Mouse (Mus musculus): ENCODE measurements at regions not wholly inside any gene's neighbourhood (a gene's known extent, or its start where the extent isn't known, plus 50 kb on each side); places are given as distances from the start of the nearest gene placed in this dataset.
A peak's percentile ranks its signal among the peaks of the same experiment; 100 is the strongest.

- Histone ChIP-seq H3K36me3 (ENCODE audit: control insufficient read depth, insufficient read depth, low read length) (no peaks in the 10 kb centered on the region), H3K9ac (ENCODE audit: low read depth, low read length, severe bottlenecking) (no peak overlapping the region), H3K4me2 (replicated peaks; ENCODE audit: low read depth, low read length, severe bottlenecking) (0 out of 2 replicates have a peak overlapping the region, but pooled peaks have one; percentile 5), H3K4me3 (replicated peaks; ENCODE audit: low read length) (no peak overlapping the region), H3K9me3 (ENCODE audit: control insufficient read depth, low read length) (no peaks in the 10 kb centered on the region), H3K27me3 (ENCODE audit: control insufficient read depth, insufficient read depth, low read length) (no peaks in the 10 kb centered on the region), H3K27ac (replicated peaks; ENCODE audit: low read depth, low read length) (peak overlapping the region; percentile 56; the same call in 1 of the 2 replicates), H3K4me1 (ENCODE audit: control insufficient read depth, insufficient read depth, low read length) (peaks cover 16% of the 10 kb centered on the region)
- ATAC-seq (ENCODE audit: low FRiP score, low read depth) (no peak), DNase-seq (ENCODE audit: low spot score) (no peak)
- WGBS: 25% methylated on average over 1 of the region's 1 CpGs
- TF ChIP-seq POLR2A (IDR thresholded peaks at IDR 0.05; ENCODE audit: borderline replicate concordance, extremely low read depth, insufficient read depth, insufficient read length): no peak
These were observed 649.0 kb upstream of the Cited2 start for GRCm38 (mm10) chr10:17074013-17074401.

GRCm38 (mm10) chr10:17074402-17075027 is 648.5 kb upstream of the Cited2 start:
- H3K4me3 ChIP-seq (replicated peaks; ENCODE audit: low read length): no peak overlapping the region
- peak; percentile 89 for DNase-seq (ENCODE audit: low spot score)
- H3K4me1 ChIP-seq (ENCODE audit: control insufficient read depth, insufficient read depth, low read length): peaks cover 16% of the 10 kb centered on the region
- 0 out of 2 replicates have a peak overlapping the region, but pooled peaks have one; percentile 5 for H3K4me2 ChIP-seq (replicated peaks; ENCODE audit: low read depth, low read length, severe bottlenecking)
- H3K27ac ChIP-seq (replicated peaks; ENCODE audit: low read depth, low read length): peak overlapping the region; percentile 56
- TF ChIP-seq POLR2A (IDR thresholded peaks at IDR 0.05; ENCODE audit: borderline replicate concordance, extremely low read depth, insufficient read depth, insufficient read length): no peak
- peak; percentile 89 for ATAC-seq (ENCODE audit: low FRiP score, low read depth)
- WGBS: 24% methylated on average over 6 of the region's 6 CpGs
- no peak overlapping the region for H3K9ac ChIP-seq (ENCODE audit: low read depth, low read length, severe bottlenecking)
- no peaks in the 10 kb centered on the region for H3K9me3 ChIP-seq (ENCODE audit: control insufficient read depth, low read length)
- no peaks in the 10 kb centered on the region for H3K27me3 ChIP-seq (ENCODE audit: control insufficient read depth, insufficient read depth, low read length)
- H3K36me3 ChIP-seq (ENCODE audit: control insufficient read depth, insufficient read depth, low read length): no peaks in the 10 kb centered on the region

DNA sequence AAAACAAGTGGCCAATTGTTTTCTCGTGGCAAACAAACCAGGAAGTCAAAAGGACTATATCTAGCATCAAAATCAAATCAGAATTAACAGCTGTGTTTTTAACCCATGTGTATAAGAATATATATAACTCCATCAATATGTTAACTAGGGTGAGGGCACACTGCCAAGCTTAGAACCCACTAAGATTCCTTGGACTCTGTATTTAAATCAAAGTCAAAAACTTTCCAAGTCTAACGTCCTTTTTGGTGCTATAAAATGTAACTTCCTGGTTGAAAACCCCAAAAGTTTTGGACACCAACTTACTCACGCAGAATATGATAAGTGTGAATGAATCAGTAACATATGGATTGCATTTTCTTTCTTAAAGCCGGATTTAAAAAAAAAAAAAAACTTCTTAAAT is 647.9 kb upstream of the Cited2 start:
- peak; percentile 50; the same call in 1 of the 2 replicates for ATAC-seq (ENCODE audit: low FRiP score, low read depth)
- Histone ChIP-seq H3K9ac (ENCODE audit: low read depth, low read length, severe bottlenecking) (no peak overlapping the region), H3K4me1 (ENCODE audit: control insufficient read depth, insufficient read depth, low read length) (peaks cover 16% of the 10 kb centered on the region), H3K9me3 (ENCODE audit: control insufficient read depth, low read length) (no peaks in the 10 kb centered on the region), H3K4me3 (replicated peaks; ENCODE audit: low read length) (no peak overlapping the region), H3K27ac (replicated peaks; ENCODE audit: low read depth, low read length) (no peak overlapping the region), H3K36me3 (ENCODE audit: control insufficient read depth, insufficient read depth, low read length) (no peaks in the 10 kb centered on the region), H3K4me2 (replicated peaks; ENCODE audit: low read depth, low read length, severe bottlenecking) (no peak overlapping the region), H3K27me3 (ENCODE audit: control insufficient read depth, insufficient read depth, low read length) (no peaks in the 10 kb centered on the region)
- TF ChIP-seq POLR2A (IDR thresholded peaks at IDR 0.05; ENCODE audit: borderline replicate concordance, extremely low read depth, insufficient read depth, insufficient read length): no peak
- peak; percentile 95 for DNase-seq (ENCODE audit: low spot score)
- 14% methylated on average over 4 of the region's 4 CpGs for WGBS

GRCm38 (mm10) chr10:17075576-17075975 is 647.4 kb upstream of the Cited2 start:
- no peak for TF ChIP-seq POLR2A (IDR thresholded peaks at IDR 0.05; ENCODE audit: borderline replicate concordance, extremely low read depth, insufficient read depth, insufficient read length)
- no peaks in the 10 kb centered on the region for H3K9me3 ChIP-seq (ENCODE audit: control insufficient read depth, low read length)
- peak overlapping the region; percentile 21; the same call in 1 of the 2 replicates for H3K27ac ChIP-seq (replicated peaks; ENCODE audit: low read depth, low read length)
- H3K4me3 ChIP-seq (replicated peaks; ENCODE audit: low read length): no peak overlapping the region
- H3K4me2 ChIP-seq (replicated peaks; ENCODE audit: low read depth, low read length, severe bottlenecking): no peak overlapping the region
- ATAC-seq (ENCODE audit: low FRiP score, low read depth): peak; percentile 3; the same call in 1 of the 2 replicates
- 14% methylated on average over 2 of the region's 2 CpGs for WGBS
- DNase-seq (ENCODE audit: low spot score): peak; percentile 7
- peaks cover 16% of the 10 kb centered on the region for H3K4me1 ChIP-seq (ENCODE audit: control insufficient read depth, insufficient read depth, low read length)
- H3K36me3 ChIP-seq (ENCODE audit: control insufficient read depth, insufficient read depth, low read length): no peaks in the 10 kb centered on the region
- no peak overlapping the region for H3K9ac ChIP-seq (ENCODE audit: low read depth, low read length, severe bottlenecking)
- H3K27me3 ChIP-seq (ENCODE audit: control insufficient read depth, insufficient read depth, low read length): no peaks in the 10 kb centered on the region

GRCm38 (mm10) chr10:17076186-17076585 is 646.8 kb upstream of the Cited2 start:
- TF ChIP-seq POLR2A (IDR thresholded peaks at IDR 0.05; ENCODE audit: borderline replicate concordance, extremely low read depth, insufficient read depth, insufficient read length): no peak
- no peak overlapping the region for H3K27ac ChIP-seq (replicated peaks; ENCODE audit: low read depth, low read length)
- H3K9me3 ChIP-seq (ENCODE audit: control insufficient read depth, low read length): no peaks in the 10 kb centered on the region
- WGBS: 29% methylated on average over 4 of the region's 4 CpGs
- H3K36me3 ChIP-seq (ENCODE audit: control insufficient read depth, insufficient read depth, low read length): no peaks in the 10 kb centered on the region
- H3K4me1 ChIP-seq (ENCODE audit: control insufficient read depth, insufficient read depth, low read length): peaks cover 16% of the 10 kb centered on the region
- no peak overlapping the region for H3K4me3 ChIP-seq (replicated peaks; ENCODE audit: low read length)
- DNase-seq (ENCODE audit: low spot score): peak; percentile 28
- H3K9ac ChIP-seq (ENCODE audit: low read depth, low read length, severe bottlenecking): no peak overlapping the region
- ATAC-seq (ENCODE audit: low FRiP score, low read depth): no peak
- H3K4me2 ChIP-seq (replicated peaks; ENCODE audit: low read depth, low read length, severe bottlenecking): no peak overlapping the region
- H3K27me3 ChIP-seq (ENCODE audit: control insufficient read depth, insufficient read depth, low read length): no peaks in the 10 kb centered on the region

Measured in limb, embryonic 14.5 days (tissue).